Mouse (Mus musculus) thymus, adult 2 months (tissue): ENCODE measurements around the gene Ddx49.

Experiments used
- CTCF ChIP-seq: fragments of 200-500 bp; IDR thresholded peaks from 2 replicates; pipeline ENCODE4 v1.5.1; 2012; ENCODE audit warnings: mild to moderate bottlenecking, control low read depth, low read length, moderate library complexity, borderline replicate concordance; ENCODE audit not compliant: control insufficient read depth, poor library complexity, insufficient read depth; ENCODE audit errors: extremely low read depth
- POLR2A ChIP-seq: fragments of 200-500 bp; IDR thresholded peaks from 2 replicates; pipeline ENCODE4 v1.6.1; 2012; ENCODE audit warnings: mild to moderate bottlenecking, low read length, control low read depth, moderate library complexity; ENCODE audit not compliant: control insufficient read depth, poor library complexity, insufficient read depth; ENCODE audit errors: extremely low read depth

DNA sequence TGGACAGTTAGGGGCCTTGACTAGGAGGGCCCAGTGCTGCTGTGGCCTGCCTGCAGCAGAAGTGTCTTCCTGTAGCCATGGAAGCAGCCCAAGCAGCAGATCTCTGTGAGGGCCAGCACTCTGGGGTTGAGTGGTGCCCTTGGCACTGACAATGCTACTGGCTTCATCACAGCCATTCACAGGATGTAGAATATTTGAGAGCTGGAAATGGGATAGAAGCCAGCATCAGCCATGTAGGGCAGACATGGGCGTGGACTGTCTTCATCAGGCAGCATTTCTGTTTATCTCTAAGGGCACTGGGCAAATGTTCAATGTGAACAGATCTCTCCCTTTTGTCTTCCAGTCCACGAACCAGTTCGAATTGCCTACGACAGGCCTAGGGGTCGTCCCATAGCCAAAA lies 43.7 kb downstream of the Ddx49 start:
- TF ChIP-seq POLR2A = no peak
- no peak for TF ChIP-seq CTCF
